Mouse (Mus musculus) limb, embryonic 14.5 days (tissue): Measurements from ENCODE around the gene Rpl22. TPM values are rescaled to one million over a fixed set of nuclear protein-coding genes. Genes with fewer than 3 reads are reported as not detected.

Experiments used
- ATAC-seq: fragments of 200-750 bp; cut with Nextera tagmentation; 2 replicates; pipeline ENCODE4 v1.8.0; 2017; ENCODE audit warnings: low read depth, moderate number of reproducible peaks, moderate TSS enrichment; ENCODE audit not compliant: low FRiP score
- DNase-seq: peaks from one replicate; pipeline ENCODE4 v3.0.0-alpha.2; 2015; ENCODE audit warnings: low spot score
- H3K27ac ChIP-seq: fragments of 300-500 bp; sonication (generic); replicated peaks from 2 replicates; pipeline ENCODE4 v1.5.1; 2014; ENCODE audit warnings: low read depth, mild to moderate bottlenecking, low read length, moderate library complexity, mixed read lengths
- H3K27me3 ChIP-seq: fragments of 300-500 bp; sonication (generic); 2 replicates; pipeline ENCODE4 v1.6.1; 2014; ENCODE audit warnings: low read length, mixed read lengths; ENCODE audit not compliant: control insufficient read depth, insufficient read depth
- H3K36me3 ChIP-seq: fragments of 300-500 bp; sonication (generic); 2 replicates; pipeline ENCODE4 v1.6.1; 2014; ENCODE audit warnings: mild to moderate bottlenecking, low read length, moderate library complexity, mixed read lengths; ENCODE audit not compliant: control insufficient read depth, insufficient read depth
- H3K4me1 ChIP-seq: fragments of 300-500 bp; sonication (generic); 2 replicates; pipeline ENCODE4 v1.6.1; 2014; ENCODE audit warnings: antibody characterized with exemption, low read length, mixed read lengths; ENCODE audit not compliant: control insufficient read depth, insufficient read depth
- H3K4me2 ChIP-seq: fragments of 300-500 bp; sonication (generic); replicated peaks from 2 replicates; pipeline ENCODE4 v1.6.1; 2014; ENCODE audit warnings: low read depth, mild to moderate bottlenecking, low read length, moderate library complexity; ENCODE audit not compliant: severe bottlenecking
- H3K4me3 ChIP-seq: fragments of 300-500 bp; sonication (generic); replicated peaks from 2 replicates; pipeline ENCODE4 v1.5.1; 2014; ENCODE audit warnings: low read length
- H3K9ac ChIP-seq: fragments of 300-500 bp; sonication (generic); 2 replicates; pipeline ENCODE4 v1.6.1; 2014; ENCODE audit warnings: mild to moderate bottlenecking, low read depth, low read length, moderate library complexity; ENCODE audit not compliant: severe bottlenecking
- H3K9me3 ChIP-seq: fragments of 300-500 bp; sonication (generic); 2 replicates; pipeline ENCODE4 v1.6.1; 2016; ENCODE audit warnings: low read length; ENCODE audit not compliant: control insufficient read depth
- POLR2A ChIP-seq: fragments of 200-500 bp; IDR thresholded peaks from 2 replicates; pipeline ENCODE4 v1.8.0; 2012; ENCODE audit warnings: inconsistent platforms, mild to moderate bottlenecking, moderate library complexity, borderline replicate concordance; ENCODE audit not compliant: insufficient read depth, insufficient read length; ENCODE audit errors: extremely low read depth
- WGBS: fragments of 180-500 bp; shearing (Covaris S2); extraction: QIAGEN DNeasy Blood & Tissue Kit; methylation state at CpG from one replicate; pipeline ENCODE4 v1.1.7; 2014; 5-methylcytosine and 5-hydroxymethylcytosine counted together
- polyA plus RNA-seq, 2 experiments: library from polyadenylated mRNA; depleted of rRNA in 1 of 2; stranded (reverse) in 1 of 2; unstranded in 1 of 2; fragments of >200 nt; fragmentation: Nextera tagmentation in 1 of 2; extraction: Ambion mirVana in 1 of 2; gene quantifications; 2 replicates each; pipeline versions ENCODE4 v1.2.1 to v1.2.3; 2012 to 2014

The Rpl22 gene
- polyA plus RNA-seq, 2 experiments, result 460 to 760 TPM

GRCm38 (mm10) chr4:152349837-152350381 lies 24.4 kb downstream of the Rpl22 start:
- Histone ChIP-seq H3K9ac (no peak overlapping the region), H3K36me3 (no peaks in the 10 kb centered on the region), H3K27ac (no peak overlapping the region), H3K4me2 (no peak overlapping the region), H3K9me3 (no peaks in the 10 kb centered on the region), H3K4me3 (no peak overlapping the region), H3K4me1 (no peaks in the 10 kb centered on the region), H3K27me3 (peaks cover 25% of the 10 kb centered on the region)
- ATAC-seq (peak; percentile 44; the same call in 1 of the 2 replicates), DNase-seq (peak; percentile 39)
- TF ChIP-seq POLR2A, result no peak
- WGBS, result 7% methylated on average over 16 of the region's 17 CpGs

DNA sequence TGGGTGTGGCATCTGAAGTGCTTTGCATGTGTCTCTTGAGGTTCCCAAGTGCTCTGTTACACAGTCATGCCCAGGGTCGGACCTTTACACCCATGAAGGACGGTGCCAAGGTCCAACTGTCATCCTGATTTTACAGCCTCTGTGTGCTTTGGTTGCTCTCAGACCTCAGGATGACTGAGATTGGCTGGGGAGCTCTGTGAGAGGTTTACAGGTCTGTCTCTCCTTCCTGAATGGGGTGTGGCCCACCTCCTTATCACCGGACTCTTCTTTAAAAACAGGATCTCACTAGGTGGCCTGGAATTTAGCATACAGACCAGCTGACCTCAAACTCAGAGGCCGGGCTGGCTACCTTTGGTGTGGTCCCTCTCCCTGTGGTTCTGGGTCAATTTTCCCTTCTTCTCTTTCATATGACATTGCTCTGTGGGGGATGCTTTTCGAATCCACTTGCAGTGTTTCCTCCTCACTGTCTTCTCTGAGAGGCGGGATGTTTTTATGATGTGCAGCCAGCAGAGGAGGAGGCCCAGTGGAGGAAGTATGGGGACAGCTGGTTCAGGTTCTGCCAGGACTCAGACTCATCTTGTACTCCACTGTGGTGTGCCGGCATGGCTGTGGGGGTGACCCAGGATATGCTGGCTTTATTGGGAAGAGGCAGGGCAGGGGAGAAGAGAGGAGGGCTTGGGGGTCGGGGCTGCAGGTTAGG lies 25.3 kb downstream of the Rpl22 start:
- H3K9ac ChIP-seq, result no peak overlapping the region
- peaks cover 25% of the 10 kb centered on the region for H3K27me3 ChIP-seq
- no peak overlapping the region for H3K4me3 ChIP-seq
- 29% methylated on average over 8 of the region's 8 CpGs for WGBS
- H3K27ac ChIP-seq, result no peak overlapping the region
- no peak for DNase-seq
- H3K4me1 ChIP-seq, result no peaks in the 10 kb centered on the region
- no peak for TF ChIP-seq POLR2A
- no peak overlapping the region for H3K4me2 ChIP-seq
- no peak for ATAC-seq
- H3K9me3 ChIP-seq, result no peaks in the 10 kb centered on the region
- H3K36me3 ChIP-seq, result no peaks in the 10 kb centered on the region

GRCm38 (mm10) chr4:152351422-152352305 lies 26.1 kb downstream of the Rpl22 start:
- no peak overlapping the region for H3K27ac ChIP-seq
- ATAC-seq (no peak), DNase-seq (peak; percentile 58)
- H3K9me3 ChIP-seq, result no peaks in the 10 kb centered on the region
- no peak overlapping the region for H3K4me3 ChIP-seq
- no peak overlapping the region for H3K4me2 ChIP-seq
- peaks cover 25% of the 10 kb centered on the region for H3K27me3 ChIP-seq
- no peak for TF ChIP-seq POLR2A
- 11% methylated on average over 14 of the region's 14 CpGs for WGBS
- H3K4me1 ChIP-seq, result no peaks in the 10 kb centered on the region
- H3K36me3 ChIP-seq, result no peaks in the 10 kb centered on the region
- no peak overlapping the region for H3K9ac ChIP-seq

DNA sequence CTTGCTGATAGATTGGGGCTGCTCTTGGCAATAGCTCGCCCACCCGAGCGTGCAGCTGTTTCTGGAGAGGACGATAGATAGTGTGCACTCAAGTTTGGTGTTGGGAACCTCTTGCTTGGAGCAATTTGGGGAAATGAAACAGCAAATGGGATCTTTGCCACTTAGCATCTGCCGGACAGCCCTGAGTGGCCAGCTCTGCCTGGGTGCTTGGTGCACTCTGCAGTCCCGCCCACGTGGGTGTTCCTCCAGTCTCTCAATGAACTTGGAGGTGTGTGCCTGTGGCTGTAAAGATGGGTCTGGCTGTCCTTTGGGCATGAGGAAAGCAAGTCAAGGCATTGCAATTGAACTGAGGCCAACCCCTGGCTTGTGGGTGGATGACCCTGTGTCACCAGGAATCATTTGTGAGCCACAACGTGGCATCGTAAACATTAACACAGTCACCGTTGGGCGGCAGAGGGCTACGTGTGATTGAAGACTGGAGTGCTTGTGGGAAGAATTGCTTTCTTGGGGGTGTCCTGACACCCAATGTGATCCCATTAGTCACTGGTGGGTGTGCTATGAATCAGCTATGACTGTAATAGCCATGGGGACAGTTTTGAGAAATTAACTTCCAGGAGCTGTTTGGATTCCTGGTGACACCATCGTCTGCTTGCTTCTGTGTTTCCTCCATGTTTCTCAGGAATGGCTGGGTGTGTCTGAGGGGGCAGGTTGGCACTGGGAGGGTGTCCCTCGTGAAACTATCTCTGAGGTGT lies 28.5 kb downstream of the Rpl22 start:
- WGBS, result 71% methylated on average over 14 of the region's 14 CpGs
- ATAC-seq (no peak), DNase-seq (no peak)
- Histone ChIP-seq H3K4me2 (no peak overlapping the region), H3K36me3 (no peaks in the 10 kb centered on the region), H3K4me1 (no peaks in the 10 kb centered on the region), H3K4me3 (no peak overlapping the region), H3K27ac (no peak overlapping the region), H3K9me3 (no peaks in the 10 kb centered on the region), H3K9ac (no peak overlapping the region), H3K27me3 (peaks cover 29% of the 10 kb centered on the region)
- no peak for TF ChIP-seq POLR2A

DNA sequence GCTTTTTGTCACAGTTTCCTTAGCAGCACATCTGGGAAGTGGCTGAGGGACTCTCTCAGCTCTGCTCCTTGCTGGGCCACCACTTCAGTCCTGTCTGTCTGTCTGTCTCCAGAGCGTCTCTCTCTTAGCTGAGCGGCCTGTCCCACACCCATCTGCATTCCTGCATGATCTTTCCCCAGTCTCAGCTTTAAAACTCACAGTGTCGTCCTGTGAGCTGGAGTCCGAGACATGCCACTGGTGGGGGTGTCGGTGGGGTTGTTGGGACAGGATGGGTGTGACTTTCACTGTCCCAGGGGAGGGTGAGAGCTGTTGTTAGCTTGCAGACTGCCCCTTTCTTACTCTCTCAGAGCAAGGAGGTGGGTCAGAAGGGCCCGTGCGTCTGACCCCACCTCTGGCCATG lies 30.1 kb downstream of the Rpl22 start:
- no peak overlapping the region for H3K9ac ChIP-seq
- TF ChIP-seq POLR2A, result no peak
- no peaks in the 10 kb centered on the region for H3K4me1 ChIP-seq
- no peaks in the 10 kb centered on the region for H3K9me3 ChIP-seq
- H3K27me3 ChIP-seq, result peaks cover 26% of the 10 kb centered on the region; the same call in 1 of the 2 replicates
- DNase-seq (no peak), ATAC-seq (no peak)
- no peak overlapping the region for H3K4me2 ChIP-seq
- no peak overlapping the region for H3K4me3 ChIP-seq
- no peak overlapping the region for H3K27ac ChIP-seq
- 73% methylated on average over 7 of the region's 7 CpGs for WGBS
- H3K36me3 ChIP-seq, result no peaks in the 10 kb centered on the region
